Mouse (Mus musculus) forebrain, embryonic 13.5 days (tissue): ENCODE results near the gene Thbs2. TPM values are rescaled to one million over a fixed set of nuclear protein-coding genes. Genes with fewer than 3 reads are reported as not detected.

Experiments used
- ATAC-seq: fragments of 200-750 bp; cut with Nextera tagmentation; 2 replicates; pipeline ENCODE4 v1.8.0; 2017
- H3K27ac ChIP-seq: fragments of 300-500 bp; sonication (generic); 2 replicates; pipeline ENCODE4 v1.5.1; 2015; ENCODE audit warnings: inconsistent platforms, mild to moderate bottlenecking, moderate library complexity
- H3K27me3 ChIP-seq: fragments of 300-500 bp; sonication (generic); 2 replicates; pipeline ENCODE4 v1.6.1; 2015; ENCODE audit warnings: mild to moderate bottlenecking, inconsistent platforms
- H3K36me3 ChIP-seq: fragments of 300-500 bp; sonication (generic); 2 replicates; pipeline ENCODE4 v1.6.1; 2015; ENCODE audit warnings: mild to moderate bottlenecking, inconsistent platforms; ENCODE audit not compliant: poor library complexity, severe bottlenecking
- H3K4me1 ChIP-seq: fragments of 300-500 bp; sonication (generic); 2 replicates; pipeline ENCODE4 v1.6.1; 2015; ENCODE audit warnings: inconsistent platforms
- H3K4me2 ChIP-seq: fragments of 300-500 bp; sonication (generic); 2 replicates; pipeline ENCODE4 v1.6.1; 2015; ENCODE audit warnings: inconsistent platforms, mild to moderate bottlenecking, moderate library complexity
- H3K4me3 ChIP-seq: fragments of 300-500 bp; sonication (generic); 2 replicates; pipeline ENCODE4 v1.5.1; 2015; ENCODE audit warnings: mild to moderate bottlenecking, inconsistent platforms
- H3K9ac ChIP-seq: fragments of 300-500 bp; sonication (generic); 2 replicates; pipeline ENCODE4 v1.6.1; 2015; ENCODE audit warnings: mild to moderate bottlenecking, inconsistent platforms
- H3K9me3 ChIP-seq: fragments of 300-500 bp; sonication (generic); replicated peaks from 2 replicates; pipeline ENCODE4 v1.6.1; 2016; ENCODE audit warnings: inconsistent platforms
- WGBS: fragments of 180-500 bp; shearing (Covaris S2); methylation state at CpG from one replicate; pipeline ENCODE4 v1.1.7; 2015; 5-methylcytosine and 5-hydroxymethylcytosine counted together
- polyA plus RNA-seq: library from polyadenylated mRNA; unstranded; fragments of >200 nt; fragmentation: Nextera tagmentation; extraction: Ambion mirVana; gene quantifications from 2 replicates; pipeline ENCODE4 v1.2.1, GENCODE M21; 2015

Gene Thbs2
- 0.22 and 0.37 TPM in 2 replicates for polyA plus RNA-seq

DNA sequence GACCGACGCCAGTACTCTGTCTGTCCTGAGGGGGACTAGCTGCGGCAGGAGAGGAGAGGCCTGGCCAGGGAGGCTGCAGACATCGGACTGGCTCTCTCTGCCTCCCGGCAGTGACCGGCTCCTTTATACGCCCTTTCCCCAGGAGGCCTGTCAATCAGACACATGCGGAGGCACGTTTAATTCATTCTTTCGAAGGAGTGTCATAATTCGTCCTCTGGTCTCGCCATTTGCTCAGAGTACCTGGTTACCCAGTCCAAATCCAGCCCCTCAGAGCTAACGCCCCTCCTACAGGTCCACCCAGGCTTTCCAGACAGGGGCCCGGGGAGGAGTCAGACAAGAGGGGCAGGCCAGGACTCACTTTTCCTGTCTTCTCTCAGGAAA lies at the start of gene Thbs2:
Thbs2 (minus strand) TSS at position 242 of the 381 bp plus-strand sequence.
- H3K9ac ChIP-seq, result no peak within 1 kb of the TSS
- H3K4me1 ChIP-seq, result peaks cover 15% of the 10 kb centered on the region
- 0% methylated on average over 14 of the region's 14 CpGs for WGBS
- no peaks in the 10 kb centered on the region for H3K27me3 ChIP-seq
- ATAC-seq, result peak; percentile 67; the same call in 1 of the 2 replicates
- peak within 1 kb of the TSS; percentile 54 for H3K4me2 ChIP-seq
- 0 out of 2 replicates have a peak within 1 kb of the TSS, but pooled peaks have one; percentile 2 for H3K4me3 ChIP-seq
- no peaks in the 10 kb centered on the region for H3K36me3 ChIP-seq
- no peaks in the 10 kb centered on the region for H3K9me3 ChIP-seq
- no peak within 1 kb of the TSS for H3K27ac ChIP-seq

DNA sequence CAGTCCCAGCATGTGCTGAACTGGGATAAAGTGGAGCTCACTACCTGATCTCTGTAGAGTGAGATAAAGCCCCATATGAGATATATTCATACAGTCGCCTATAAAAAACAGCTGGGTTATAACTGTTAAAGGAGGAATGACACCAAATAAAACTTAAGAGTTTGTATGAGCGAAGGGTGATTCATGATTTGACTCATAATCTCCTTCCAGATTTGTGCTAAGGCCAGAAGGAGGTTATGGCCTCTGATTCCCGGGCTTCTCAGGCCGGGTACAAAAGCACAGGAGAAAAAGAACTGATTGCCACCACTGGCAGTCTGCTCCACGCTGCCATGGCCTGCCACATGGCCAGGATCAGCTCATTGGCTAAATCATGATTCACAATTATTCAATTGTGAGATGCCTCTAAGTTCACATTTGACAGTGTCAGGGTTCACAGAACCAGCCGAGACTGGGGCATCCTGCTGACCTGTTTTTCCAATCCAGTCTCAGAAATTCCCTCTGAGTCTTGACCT lies 41.5 kb upstream of the Thbs2 start:
- ATAC-seq, result no peak
- 84% methylated on average over 6 of the region's 6 CpGs for WGBS
- H3K9ac ChIP-seq, result no peak overlapping the region
- H3K4me3 ChIP-seq, result no peak overlapping the region
- H3K27me3 ChIP-seq, result no peaks in the 10 kb centered on the region
- H3K9me3 ChIP-seq, result no peaks in the 10 kb centered on the region
- no peak overlapping the region for H3K4me2 ChIP-seq
- no peaks in the 10 kb centered on the region for H3K4me1 ChIP-seq
- H3K27ac ChIP-seq, result no peak overlapping the region
- H3K36me3 ChIP-seq, result no peaks in the 10 kb centered on the region

DNA sequence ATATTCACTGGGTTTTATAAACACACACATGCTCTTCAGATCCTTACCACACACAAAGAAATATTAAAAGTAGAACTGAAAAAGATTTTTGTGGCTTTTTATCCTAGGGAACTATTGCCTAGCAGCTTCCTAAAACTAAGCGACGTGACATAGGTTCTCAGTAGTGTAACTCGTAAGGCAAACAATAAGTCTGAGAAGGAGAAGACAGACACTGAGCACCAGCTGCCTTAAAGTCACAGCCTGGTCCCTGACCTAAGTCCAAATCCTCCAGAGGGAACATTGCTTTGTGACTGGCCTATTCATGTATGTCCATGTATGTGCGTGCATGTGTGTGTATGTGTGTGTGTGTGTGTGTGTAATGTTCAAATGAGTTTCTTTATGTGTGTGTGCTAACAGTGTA lies 40.3 kb upstream of the Thbs2 start:
- Histone ChIP-seq H3K4me3 (no peak overlapping the region), H3K36me3 (no peaks in the 10 kb centered on the region), H3K27me3 (no peaks in the 10 kb centered on the region), H3K4me1 (no peaks in the 10 kb centered on the region), H3K9ac (no peak overlapping the region), H3K9me3 (no peaks in the 10 kb centered on the region), H3K4me2 (no peak overlapping the region), H3K27ac (no peak overlapping the region)
- ATAC-seq, result no peak
- 73% methylated on average over 4 of the region's 4 CpGs for WGBS

DNA sequence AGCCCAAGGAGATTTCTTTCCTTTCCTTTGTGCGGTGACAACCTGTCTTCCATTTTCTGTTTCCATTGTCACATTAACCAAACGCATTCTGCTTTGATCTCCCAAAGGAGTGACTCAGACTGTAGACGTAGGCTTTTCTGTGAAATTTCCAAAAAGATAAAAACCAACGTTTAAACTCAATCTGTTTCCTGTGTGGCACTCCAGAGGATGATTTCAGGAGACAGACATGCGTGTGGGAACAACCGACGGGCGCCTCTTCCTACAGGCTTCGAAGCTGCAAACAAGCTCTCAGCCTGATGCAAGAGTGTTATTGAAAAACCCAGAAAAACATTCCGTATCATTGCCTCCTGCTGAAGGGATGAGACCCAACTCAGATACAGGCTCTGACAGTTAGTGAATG lies 39.9 kb upstream of the Thbs2 start:
- no peak overlapping the region for H3K4me2 ChIP-seq
- H3K27me3 ChIP-seq, result no peaks in the 10 kb centered on the region
- no peaks in the 10 kb centered on the region for H3K9me3 ChIP-seq
- no peak overlapping the region for H3K27ac ChIP-seq
- H3K4me3 ChIP-seq, result no peak overlapping the region
- no peaks in the 10 kb centered on the region for H3K36me3 ChIP-seq
- no peak overlapping the region for H3K9ac ChIP-seq
- ATAC-seq, result no peak
- H3K4me1 ChIP-seq, result no peaks in the 10 kb centered on the region
- 76% methylated on average over 10 of the region's 10 CpGs for WGBS

DNA sequence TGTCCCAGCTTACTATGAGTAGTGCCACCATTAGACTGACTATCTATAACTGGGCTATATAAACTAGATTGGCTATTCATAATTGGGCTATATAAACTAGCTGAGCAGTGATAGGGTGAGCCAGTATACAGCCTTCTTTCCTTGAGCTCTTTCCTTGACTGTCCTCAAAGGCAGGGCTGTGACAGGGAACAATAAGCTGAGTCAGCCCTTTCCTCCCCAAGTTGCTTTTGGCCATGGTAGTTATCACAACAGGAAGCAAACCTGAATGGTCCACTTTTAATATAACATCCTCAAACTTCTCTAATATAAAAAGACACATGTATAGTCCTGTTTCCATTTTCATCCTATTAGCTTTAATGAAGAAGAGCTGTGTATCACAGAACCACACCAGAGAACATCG lies 39.0 kb upstream of the Thbs2 start:
- no peaks in the 10 kb centered on the region for H3K9me3 ChIP-seq
- ATAC-seq, result no peak
- WGBS, result 96% methylated on average over 1 of the region's 1 CpGs
- no peak overlapping the region for H3K27ac ChIP-seq
- H3K4me3 ChIP-seq, result no peak overlapping the region
- no peaks in the 10 kb centered on the region for H3K36me3 ChIP-seq
- H3K9ac ChIP-seq, result no peak overlapping the region
- no peaks in the 10 kb centered on the region for H3K27me3 ChIP-seq
- H3K4me2 ChIP-seq, result no peak overlapping the region
- no peaks in the 10 kb centered on the region for H3K4me1 ChIP-seq

DNA sequence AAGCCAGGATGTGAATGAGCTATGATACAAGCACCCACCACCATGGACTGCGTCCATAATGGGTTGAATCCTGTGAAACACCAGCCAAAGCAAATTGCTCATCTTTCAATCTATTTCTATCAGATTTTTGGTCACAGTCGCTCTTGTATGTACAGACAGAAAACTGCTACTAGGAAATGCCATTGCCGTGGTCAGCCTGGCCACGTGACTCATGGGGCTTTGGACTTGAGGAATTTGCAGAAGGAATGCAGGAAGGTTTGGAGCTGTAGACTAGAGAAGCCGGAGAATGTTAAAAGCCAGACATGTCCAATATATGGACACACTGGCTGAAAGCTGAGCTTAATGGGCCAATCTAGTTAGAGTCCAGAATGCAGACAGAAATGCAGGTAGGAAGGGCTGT lies 36.6 kb upstream of the Thbs2 start:
- H3K9me3 ChIP-seq, result no peaks in the 10 kb centered on the region
- ATAC-seq, result no peak
- 88% methylated on average over 5 of the region's 5 CpGs for WGBS
- H3K36me3 ChIP-seq, result no peaks in the 10 kb centered on the region
- H3K4me1 ChIP-seq, result no peaks in the 10 kb centered on the region
- H3K27ac ChIP-seq, result no peak overlapping the region
- no peak overlapping the region for H3K4me3 ChIP-seq
- H3K4me2 ChIP-seq, result no peak overlapping the region
- H3K9ac ChIP-seq, result no peak overlapping the region
- H3K27me3 ChIP-seq, result no peaks in the 10 kb centered on the region

DNA sequence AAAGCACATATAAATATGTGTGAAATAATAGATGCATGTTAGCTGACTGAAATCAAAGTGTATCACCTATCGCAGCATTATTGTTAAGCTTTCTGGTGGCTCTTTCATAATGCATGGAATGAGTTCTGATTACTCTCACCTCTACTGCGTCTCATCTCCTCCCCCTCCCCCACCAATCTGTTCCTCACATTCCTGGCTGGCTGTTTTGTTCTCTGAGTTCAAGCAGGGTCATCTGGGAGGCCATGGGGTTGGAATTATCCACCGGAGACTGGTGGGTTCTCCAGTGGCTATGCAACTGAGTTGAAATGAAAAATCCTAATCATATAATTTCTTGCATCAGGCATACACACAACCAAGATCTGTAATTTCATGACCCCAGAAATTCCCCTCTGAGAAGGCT lies 33.4 kb upstream of the Thbs2 start:
- no peak overlapping the region for H3K4me3 ChIP-seq
- no peaks in the 10 kb centered on the region for H3K4me1 ChIP-seq
- H3K9me3 ChIP-seq, result no peaks in the 10 kb centered on the region
- no peaks in the 10 kb centered on the region for H3K27me3 ChIP-seq
- H3K27ac ChIP-seq, result no peak overlapping the region
- H3K4me2 ChIP-seq, result no peak overlapping the region
- WGBS, result 32% methylated on average over 3 of the region's 3 CpGs
- no peak for ATAC-seq
- H3K36me3 ChIP-seq, result no peaks in the 10 kb centered on the region
- no peak overlapping the region for H3K9ac ChIP-seq

DNA sequence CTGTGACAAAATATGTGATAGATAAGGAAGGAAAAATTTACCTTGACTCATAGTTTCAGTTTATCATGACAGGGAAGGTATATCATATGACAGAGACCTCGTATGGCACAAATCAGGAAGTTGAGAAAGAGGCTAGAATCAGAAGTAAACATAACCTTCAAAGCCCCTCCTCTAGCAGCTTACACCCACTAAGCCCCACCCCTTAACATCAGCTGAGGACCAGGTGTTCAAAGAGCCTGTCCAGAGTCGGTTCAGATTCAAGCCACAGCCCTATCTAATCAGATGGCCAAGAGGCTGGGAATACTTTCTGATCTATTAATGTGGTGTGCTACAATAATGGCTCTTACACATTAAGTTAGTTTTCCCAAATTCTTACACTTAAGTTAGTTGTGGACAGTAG lies 30.8 kb upstream of the Thbs2 start:
- no peaks in the 10 kb centered on the region for H3K27me3 ChIP-seq
- H3K9ac ChIP-seq, result no peak overlapping the region
- no peaks in the 10 kb centered on the region for H3K36me3 ChIP-seq
- H3K27ac ChIP-seq, result no peak overlapping the region
- WGBS, result 59% methylated on average over 2 of the region's 2 CpGs
- H3K9me3 ChIP-seq, result no peaks in the 10 kb centered on the region
- no peak for ATAC-seq
- no peak overlapping the region for H3K4me3 ChIP-seq
- H3K4me1 ChIP-seq, result no peaks in the 10 kb centered on the region
- H3K4me2 ChIP-seq, result no peak overlapping the region

DNA sequence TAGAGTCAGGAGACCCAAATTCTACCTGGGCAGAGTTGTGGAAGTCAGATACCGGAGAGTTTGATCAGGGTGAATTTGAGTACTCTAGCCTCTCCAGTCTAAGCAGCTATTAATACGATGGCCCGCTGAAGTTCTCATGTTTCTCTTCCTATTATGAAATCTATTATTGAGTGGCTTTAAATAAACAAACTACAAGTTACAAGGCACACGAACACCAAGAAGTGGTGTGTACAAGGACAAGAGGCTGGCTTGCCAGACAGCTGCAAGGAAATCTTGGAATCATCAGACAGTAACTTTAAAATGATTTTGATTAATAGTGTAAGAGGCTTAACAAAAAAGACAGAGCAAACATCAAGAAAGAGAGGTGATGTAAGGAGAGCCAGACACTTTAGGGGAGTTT lies 27.3 kb upstream of the Thbs2 start:
- ATAC-seq, result no peak

DNA sequence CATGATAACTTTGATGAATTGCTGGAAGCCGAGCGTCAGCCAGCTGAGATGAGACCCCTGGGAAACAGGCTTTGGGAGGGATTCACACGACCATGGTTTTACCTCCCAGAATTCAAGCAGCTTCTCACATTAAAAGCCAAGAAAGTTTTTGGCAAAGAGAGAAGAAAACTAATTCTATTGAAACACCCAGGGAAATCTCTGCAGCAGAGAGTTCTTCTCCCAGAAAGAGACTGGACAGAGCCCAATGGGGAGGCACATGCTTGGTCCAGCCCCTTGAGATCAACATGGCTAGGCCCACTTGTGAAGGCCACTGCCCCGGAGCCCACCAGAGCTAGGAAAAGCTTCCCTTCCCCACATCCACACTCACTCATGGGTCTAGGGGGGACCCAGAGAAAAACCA lies 26.9 kb upstream of the Thbs2 start:
- Histone ChIP-seq H3K27ac (no peak overlapping the region), H3K4me2 (no peak overlapping the region), H3K9ac (no peak overlapping the region), H3K36me3 (no peaks in the 10 kb centered on the region), H3K27me3 (no peaks in the 10 kb centered on the region), H3K4me1 (no peaks in the 10 kb centered on the region), H3K9me3 (no peaks in the 10 kb centered on the region), H3K4me3 (no peak overlapping the region)
- 89% methylated on average over 4 of the region's 4 CpGs for WGBS
- ATAC-seq, result no peak

More for the DNA sequence above, 27.3 kb upstream of the Thbs2 start:
- H3K4me1 ChIP-seq, result no peaks in the 10 kb centered on the region
- 86% methylated on average over 4 of the region's 4 CpGs for WGBS
- no peaks in the 10 kb centered on the region for H3K27me3 ChIP-seq
- no peak overlapping the region for H3K9ac ChIP-seq
- no peaks in the 10 kb centered on the region for H3K36me3 ChIP-seq
- no peak overlapping the region for H3K27ac ChIP-seq
- no peaks in the 10 kb centered on the region for H3K9me3 ChIP-seq
- no peak overlapping the region for H3K4me2 ChIP-seq
- no peak overlapping the region for H3K4me3 ChIP-seq

DNA sequence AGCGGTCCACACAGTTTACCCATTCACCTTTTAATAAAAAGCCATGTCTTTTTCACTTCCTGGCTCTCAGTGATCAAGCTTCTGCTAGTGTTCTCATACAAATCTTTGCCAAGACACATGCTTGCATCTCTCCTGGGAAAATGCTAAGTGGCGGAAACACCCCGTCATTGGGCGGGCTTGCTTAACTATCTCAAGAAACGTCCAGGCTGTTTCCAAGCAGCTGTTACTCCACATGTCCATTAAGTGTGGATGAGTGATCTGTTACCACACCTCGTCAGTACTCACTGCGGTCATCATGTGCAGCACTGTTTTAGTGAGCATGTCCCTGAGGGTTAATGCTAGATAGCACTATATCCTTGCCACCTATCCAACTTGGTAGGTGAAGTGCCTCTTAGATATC lies 26.2 kb upstream of the Thbs2 start:
- no peaks in the 10 kb centered on the region for H3K36me3 ChIP-seq
- no peaks in the 10 kb centered on the region for H3K4me1 ChIP-seq
- no peak for ATAC-seq
- no peak overlapping the region for H3K4me3 ChIP-seq
- no peaks in the 10 kb centered on the region for H3K9me3 ChIP-seq
- H3K27ac ChIP-seq, result no peak overlapping the region
- H3K4me2 ChIP-seq, result no peak overlapping the region
- 93% methylated on average over 7 of the region's 7 CpGs for WGBS
- no peaks in the 10 kb centered on the region for H3K27me3 ChIP-seq
- no peak overlapping the region for H3K9ac ChIP-seq

DNA sequence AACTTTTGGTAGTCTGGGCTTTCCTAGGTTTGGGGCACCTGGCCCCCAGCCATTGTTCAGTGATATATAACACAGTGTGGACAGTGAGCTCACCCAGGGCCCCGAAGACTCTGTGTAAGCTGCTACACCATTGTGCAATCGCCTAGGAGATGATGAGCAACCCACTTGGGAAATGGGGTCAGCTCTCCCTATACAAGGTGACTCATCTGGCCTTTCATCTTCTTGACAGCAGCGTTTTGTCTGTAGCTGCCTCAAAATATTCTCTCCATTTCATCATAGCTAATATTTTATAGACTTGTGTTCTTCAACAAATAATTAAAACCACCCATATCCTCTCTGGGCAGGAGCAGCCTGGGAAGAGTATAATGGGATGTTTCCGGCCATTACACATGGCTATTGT lies 24.8 kb upstream of the Thbs2 start:
- Histone ChIP-seq H3K27ac (no peak overlapping the region), H3K9ac (no peak overlapping the region), H3K9me3 (no peaks in the 10 kb centered on the region), H3K4me2 (no peak overlapping the region), H3K27me3 (no peaks in the 10 kb centered on the region), H3K4me3 (no peak overlapping the region), H3K36me3 (no peaks in the 10 kb centered on the region), H3K4me1 (no peaks in the 10 kb centered on the region)
- WGBS, result 61% methylated on average over 4 of the region's 4 CpGs
- ATAC-seq, result no peak

DNA sequence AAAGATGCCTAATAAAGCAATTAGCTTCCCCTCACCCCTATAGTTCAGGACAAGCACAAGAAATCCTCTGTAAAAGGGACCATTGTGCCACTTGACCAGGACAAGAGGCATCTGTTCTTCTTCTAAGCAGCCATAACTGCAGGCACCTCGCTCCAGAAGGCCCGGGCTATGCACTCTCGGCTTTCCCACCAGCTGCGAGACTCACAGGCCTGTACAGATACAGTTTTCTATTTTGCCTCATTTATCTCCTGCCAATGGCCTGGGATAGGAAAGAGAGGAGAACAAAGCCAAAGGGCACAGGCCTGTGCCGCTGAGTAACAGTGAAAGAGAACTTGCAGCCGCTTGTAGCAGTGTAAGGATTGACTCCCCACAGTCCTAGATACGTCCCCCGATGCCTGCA lies 20.7 kb upstream of the Thbs2 start:
- no peaks in the 10 kb centered on the region for H3K27me3 ChIP-seq
- WGBS, result 53% methylated on average over 8 of the region's 8 CpGs
- H3K4me3 ChIP-seq, result no peak overlapping the region
- H3K27ac ChIP-seq, result no peak overlapping the region
- no peak for ATAC-seq
- no peaks in the 10 kb centered on the region for H3K9me3 ChIP-seq
- no peaks in the 10 kb centered on the region for H3K4me1 ChIP-seq
- H3K9ac ChIP-seq, result no peak overlapping the region
- H3K4me2 ChIP-seq, result no peak overlapping the region
- no peaks in the 10 kb centered on the region for H3K36me3 ChIP-seq
